Mouse (Mus musculus) neutrophil, adult 59 days (primary cell): Measurements from ENCODE around the gene Gm16442. TPM values are rescaled to one million over a fixed set of nuclear protein-coding genes. Genes with fewer than 3 reads are reported as not detected.

Source experiments
- total RNA-seq, 2 experiments: library from RNA; stranded (reverse); gene quantifications; 1 replicate in 1 of 2; 2 replicates in 1 of 2; pipeline ENCODE4 v1.2.4; 2023

The Gm16442 gene
- total RNA-seq, result not detected

DNA sequence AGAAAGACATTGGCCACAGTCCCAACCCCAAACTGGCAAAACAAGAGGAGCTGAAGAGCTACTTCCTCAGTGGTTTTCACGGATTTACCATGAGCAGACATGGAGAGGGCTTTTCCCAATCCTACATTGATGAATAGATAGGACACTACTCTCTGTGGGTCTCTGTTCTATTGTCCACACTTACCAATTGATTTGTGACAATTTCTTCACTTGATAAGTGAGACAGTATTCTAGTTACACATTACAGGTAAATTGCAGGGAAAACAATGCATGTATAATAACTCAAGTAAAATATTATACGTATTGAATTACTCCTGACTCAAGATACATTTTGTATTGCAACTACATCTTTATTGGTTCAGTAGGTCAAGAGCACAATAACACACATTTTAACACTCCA lies at the start of gene Gm16442:
Gm16442 (minus strand) TSS at position 101 of the 400 bp plus-strand sequence.

DNA sequence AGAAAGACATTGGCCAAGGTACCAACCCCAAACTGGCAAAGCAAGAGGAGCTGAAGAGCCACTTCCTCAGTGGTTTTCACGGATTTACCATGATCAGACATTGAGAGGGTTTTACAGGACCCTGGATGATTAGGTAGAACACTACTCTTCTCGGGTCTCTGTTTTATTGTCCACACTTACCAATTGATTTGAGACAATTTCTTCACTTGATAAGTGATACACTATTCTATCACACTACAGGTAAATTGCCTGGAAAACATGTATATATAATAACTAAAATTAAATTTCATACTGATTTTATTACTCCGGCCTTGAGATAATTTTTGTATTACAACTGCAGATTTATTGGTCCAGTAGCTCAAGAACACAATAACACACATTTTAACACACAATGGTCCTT lies 45.9 kb upstream of the Gm16442 start, which contains the start of gene Vmn1r94:
Vmn1r94 (minus strand) TSS at position 101 of the 400 bp plus-strand sequence.

DNA sequence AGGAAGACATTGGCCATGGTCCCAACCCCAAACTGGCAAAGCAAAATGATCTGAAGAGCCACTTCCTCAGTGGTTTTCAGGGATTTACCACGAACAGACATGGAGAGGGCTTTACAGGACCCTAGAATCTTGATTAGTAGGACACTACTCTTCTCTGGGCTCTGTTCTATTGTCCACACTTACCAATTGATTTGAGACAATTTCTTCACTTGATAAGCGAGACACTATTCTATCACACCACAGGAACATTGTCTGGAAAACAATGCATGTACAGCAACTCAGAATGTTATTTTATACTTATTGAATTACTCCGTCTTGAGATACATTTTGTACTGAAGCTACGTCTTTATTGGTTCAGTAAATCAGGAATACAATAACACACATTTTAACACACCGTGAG lies 16.6 kb upstream of the Gm16442 start, which contains the start of gene Vmn1r93:
Vmn1r93 (minus strand) TSS at position 101 of the 400 bp plus-strand sequence.

DNA sequence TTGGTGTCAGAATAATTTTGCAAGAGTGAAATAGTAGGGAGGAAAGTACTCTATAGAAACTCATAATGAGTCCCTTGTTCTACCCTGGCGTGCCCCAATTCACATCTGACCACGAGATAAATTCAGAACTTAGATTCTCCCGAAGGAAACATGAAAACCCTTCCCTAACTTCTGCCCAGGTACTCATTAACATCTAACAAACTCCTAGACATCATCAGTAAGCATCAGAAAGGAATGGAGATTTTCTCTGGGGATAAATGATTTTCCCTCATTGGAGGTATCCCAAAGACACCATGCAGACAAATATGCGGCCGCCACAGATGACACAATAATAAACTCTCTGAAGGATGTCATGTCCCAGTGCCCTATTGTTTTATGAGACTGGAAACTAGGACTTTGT lies 23.0 kb downstream of the Gm16442 start, which contains the start of gene Vmn1r91:
Vmn1r91 (plus strand) TSS at position 301 of the 400 bp plus-strand sequence.

Other genes starting within 250 kb of the Gm16442 start
- under 1 TPM; 0.40 to 0.75 TPM for gene Ceacam19, start 234.6 kb downstream of the Gm16442 start, total RNA-seq
- gene Pvr, start 201.4 kb downstream of the Gm16442 start, total RNA-seq, result 1 to 10 TPM; 4.0 to 5.9 TPM
- under 1 TPM in 1 of 2 experiments, not detected in 1; 0.31 TPM for gene Igsf23, start 171.8 kb downstream of the Gm16442 start, total RNA-seq
- gene Ceacam20, start 157.2 kb downstream of the Gm16442 start, total RNA-seq, result not detected
- gene Nlrp9b, start 131.1 kb downstream of the Gm16442 start, total RNA-seq, result not detected
- not detected for gene Vmn1r91, start 22.9 kb downstream of the Gm16442 start, total RNA-seq
- not detected for gene Vmn1r93, start 16.5 kb upstream of the Gm16442 start, total RNA-seq
- gene Vmn1r94, start 45.8 kb upstream of the Gm16442 start, total RNA-seq, result not detected
- not detected for gene Vmn1r95, start 71.1 kb upstream of the Gm16442 start, total RNA-seq
- gene Gm6164, start 83.0 kb upstream of the Gm16442 start, total RNA-seq, result not detected
- not detected for gene Gm4498, start 111.2 kb upstream of the Gm16442 start, total RNA-seq
- not detected for gene Gm5890, start 140.3 kb upstream of the Gm16442 start, total RNA-seq
- not detected for gene Gm4133, start 211.5 kb upstream of the Gm16442 start, total RNA-seq